Mouse (Mus musculus) forebrain, embryonic 12.5 days (tissue): Measurements from ENCODE around the gene Ap1g1. TPM values are rescaled to one million over a fixed set of nuclear protein-coding genes. Genes with fewer than 3 reads are reported as not detected.

Experiments used
- polyA plus RNA-seq: library from polyadenylated mRNA; unstranded; fragments of >200 nt; fragmentation: Nextera tagmentation; extraction: Ambion mirVana; gene quantifications from 2 replicates; pipeline ENCODE4 v1.2.1, GENCODE M21; 2016

Ap1g1 gene
- polyA plus RNA-seq, 1 experiment from 2014 or later: 67.6 TPM

Other genes starting within 250 kb of the Ap1g1 start
- 32.7 and 35.9 TPM in 2 replicates for gene Dhx38, start 212.7 kb upstream of the Ap1g1 start, polyA plus RNA-seq
- 21.7 and 23.4 TPM in 2 replicates for gene Txnl4b, start 212.7 kb upstream of the Ap1g1 start, polyA plus RNA-seq
- 0.15 TPM in 1 of 2 replicates, not detected in the other for gene Hp, start 199.4 kb upstream of the Ap1g1 start, polyA plus RNA-seq
- 38.7 and 39.6 TPM in 2 replicates for gene Dhodh, start 169.9 kb upstream of the Ap1g1 start, polyA plus RNA-seq
- 0.05 and 0.22 TPM in 2 replicates for gene Pkd1l3, start 164.0 kb upstream of the Ap1g1 start, polyA plus RNA-seq
- 180 and 185 TPM in 2 replicates for gene Ist1, start 85.3 kb upstream of the Ap1g1 start, polyA plus RNA-seq
- 73.1 and 78.5 TPM in 2 replicates for gene Zfp821, start 73.0 kb upstream of the Ap1g1 start, polyA plus RNA-seq
- gene Atxn1l, start 40.8 kb upstream of the Ap1g1 start, polyA plus RNA-seq: 7.4 and 9.6 TPM in 2 replicates
- gene Phlpp2, start 90.0 kb downstream of the Ap1g1 start, polyA plus RNA-seq: 3.1 and 3.9 TPM in 2 replicates
- gene Marveld3, start 183.6 kb downstream of the Ap1g1 start, polyA plus RNA-seq: 1.6 and 1.7 TPM in 2 replicates
- not detected in 2 replicates for gene Tat, start 211.9 kb downstream of the Ap1g1 start, polyA plus RNA-seq